Mouse (Mus musculus): ENCODE measurements around the gene Dlx1.
A peak's percentile ranks its signal among the peaks of the same experiment; 100 is the strongest.

Gene Dlx1

GRCm38 (mm10) chr2:71527323-71528013 lies 445 bp upstream of the Dlx1 start:
- DNase-seq (ENCODE audit: low read depth, low spot score), result no peak

GRCm38 (mm10) chr2:71528714-71529510 lies 999 bp downstream of the Dlx1 start:
- DNase-seq (ENCODE audit: low read depth, low spot score), result no peak

- DNase-seq (ENCODE audit: low read depth, low spot score), result peak; percentile 87
Measured at GRCm38 (mm10) chr2:71529511-71530351, 1.8 kb downstream of the Dlx1 start.

DNA sequence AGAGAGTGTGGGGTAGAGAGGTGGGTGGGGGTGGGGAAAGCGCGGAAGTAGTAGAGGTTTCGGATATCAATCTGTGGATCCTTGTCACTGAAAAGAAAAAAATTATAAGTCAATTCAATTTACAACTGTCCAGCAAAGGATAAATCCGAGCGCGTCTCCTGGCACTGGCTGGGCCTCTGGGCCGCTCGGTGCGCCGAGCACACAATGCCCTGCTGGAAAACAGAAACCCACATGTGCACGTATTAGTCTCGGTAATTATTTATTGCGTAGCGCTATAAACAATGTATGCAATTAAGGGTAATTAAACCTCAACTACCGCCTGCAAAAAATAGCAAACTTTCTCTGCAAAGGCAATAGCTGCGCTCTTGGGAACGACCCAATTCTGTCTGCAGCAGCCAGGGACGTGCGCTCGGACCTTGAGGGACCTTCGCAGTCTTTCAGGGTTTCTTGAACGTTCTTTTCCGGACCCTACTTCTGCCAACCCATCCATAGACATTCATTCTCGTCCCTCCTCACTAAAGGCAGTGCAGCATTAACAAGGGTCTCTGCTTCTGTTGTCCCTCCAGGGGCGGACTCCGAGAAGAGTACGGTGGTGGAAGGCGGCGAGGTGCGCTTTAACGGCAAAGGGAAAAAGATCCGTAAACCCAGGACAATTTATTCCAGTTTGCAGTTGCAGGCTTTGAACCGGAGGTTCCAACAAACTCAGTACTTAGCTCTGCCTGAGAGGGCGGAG lies 2.6 kb downstream of the Dlx1 start:
- DNase-seq (ENCODE audit: low read depth, low spot score), result peak; percentile 65

- DNase-seq (ENCODE audit: low read depth, low spot score), result no peak
Measured at GRCm38 (mm10) chr2:71531124-71531590, 3.2 kb downstream of the Dlx1 start.

DNA sequence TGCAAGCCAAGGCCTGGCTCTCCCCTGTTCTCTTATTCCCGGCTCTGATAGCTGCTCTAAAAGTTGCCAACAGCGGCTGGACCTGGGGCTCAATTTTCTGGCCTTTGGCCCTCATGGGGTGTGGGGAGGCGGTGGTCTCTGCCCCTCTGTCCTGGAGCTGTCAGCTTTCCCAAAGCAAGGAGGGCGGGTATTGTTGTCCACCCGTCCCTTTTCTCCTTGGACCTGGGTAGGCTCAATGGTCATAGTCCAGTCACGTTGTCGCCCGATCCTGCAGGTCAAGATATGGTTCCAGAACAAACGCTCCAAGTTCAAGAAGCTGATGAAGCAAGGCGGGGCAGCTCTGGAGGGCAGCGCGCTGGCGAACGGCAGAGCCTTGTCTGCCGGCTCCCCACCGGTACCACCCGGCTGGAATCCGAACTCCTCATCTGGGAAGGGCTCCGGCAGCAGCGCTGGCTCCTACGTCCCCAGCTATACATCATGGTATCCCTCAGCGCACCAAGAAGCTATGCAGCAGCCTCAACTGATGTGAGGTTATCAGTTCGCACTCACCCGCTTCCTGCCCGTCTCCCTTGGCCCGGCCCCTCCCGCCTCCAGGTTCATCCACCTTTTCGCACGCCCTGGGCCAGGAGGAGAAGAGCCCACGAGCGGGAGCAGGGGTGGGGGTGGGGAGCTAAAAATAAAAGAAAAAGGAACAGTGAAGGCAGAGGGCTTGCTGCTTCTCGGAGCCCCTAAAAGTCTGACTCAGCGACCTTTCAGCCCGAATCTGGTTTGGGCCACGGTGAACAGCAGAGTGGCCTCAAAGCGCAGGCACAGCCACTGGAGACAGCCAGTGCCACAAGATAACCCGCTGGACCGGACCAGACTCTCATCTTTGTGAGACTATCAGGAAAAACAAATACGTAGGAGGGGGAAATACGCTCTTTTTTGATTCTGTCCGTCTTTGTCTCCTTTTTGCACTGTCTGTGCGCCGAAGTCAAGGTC lies 4.4 kb downstream of the Dlx1 start:
- DNase-seq (ENCODE audit: low read depth, low spot score), result no peak

- DNase-seq (ENCODE audit: low read depth, low spot score), result no peak
Measured at GRCm38 (mm10) chr2:71533094-71533493, 5.2 kb downstream of the Dlx1 start.

DNA sequence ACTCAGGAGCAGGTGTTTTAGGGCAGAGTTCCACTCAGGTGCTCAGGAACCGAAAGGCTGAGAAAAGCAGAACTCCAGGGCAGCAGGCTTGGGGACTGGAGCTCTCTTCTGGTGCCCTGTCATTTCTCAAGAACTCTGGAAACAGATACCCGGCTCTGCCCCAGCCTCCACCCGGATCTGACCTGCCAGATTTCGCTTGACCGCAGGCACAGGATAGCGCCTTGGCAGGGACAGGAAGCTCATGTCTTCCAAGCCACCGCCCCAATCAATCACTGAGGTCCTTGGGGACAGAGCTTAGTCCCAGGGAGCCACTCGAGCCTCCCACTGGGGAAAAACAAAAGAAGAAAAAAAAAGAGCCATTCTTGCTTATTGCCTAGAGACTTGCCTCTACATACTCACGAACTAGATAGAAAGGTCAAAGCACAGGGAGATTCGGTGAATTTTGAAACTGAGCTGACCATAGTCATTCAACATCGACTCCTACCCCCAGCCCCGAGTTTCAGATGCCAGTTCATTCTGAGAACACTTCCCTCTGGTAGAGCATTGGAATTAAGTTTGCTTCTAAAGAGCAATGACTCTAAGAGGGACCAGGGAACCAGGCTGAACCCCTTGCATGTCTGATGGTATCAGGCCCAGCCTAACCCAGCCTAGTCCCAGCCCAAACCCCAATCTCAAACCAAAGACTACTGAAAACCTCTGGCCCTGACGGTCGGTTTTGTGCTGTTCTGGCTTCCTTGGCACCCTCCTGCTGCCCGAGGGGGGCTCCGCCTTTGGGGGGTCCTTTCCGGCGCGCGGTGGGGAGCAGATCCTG lies 6.5 kb downstream of the Dlx1 start:
- no peak for DNase-seq (ENCODE audit: low read depth, low spot score)

DNA sequence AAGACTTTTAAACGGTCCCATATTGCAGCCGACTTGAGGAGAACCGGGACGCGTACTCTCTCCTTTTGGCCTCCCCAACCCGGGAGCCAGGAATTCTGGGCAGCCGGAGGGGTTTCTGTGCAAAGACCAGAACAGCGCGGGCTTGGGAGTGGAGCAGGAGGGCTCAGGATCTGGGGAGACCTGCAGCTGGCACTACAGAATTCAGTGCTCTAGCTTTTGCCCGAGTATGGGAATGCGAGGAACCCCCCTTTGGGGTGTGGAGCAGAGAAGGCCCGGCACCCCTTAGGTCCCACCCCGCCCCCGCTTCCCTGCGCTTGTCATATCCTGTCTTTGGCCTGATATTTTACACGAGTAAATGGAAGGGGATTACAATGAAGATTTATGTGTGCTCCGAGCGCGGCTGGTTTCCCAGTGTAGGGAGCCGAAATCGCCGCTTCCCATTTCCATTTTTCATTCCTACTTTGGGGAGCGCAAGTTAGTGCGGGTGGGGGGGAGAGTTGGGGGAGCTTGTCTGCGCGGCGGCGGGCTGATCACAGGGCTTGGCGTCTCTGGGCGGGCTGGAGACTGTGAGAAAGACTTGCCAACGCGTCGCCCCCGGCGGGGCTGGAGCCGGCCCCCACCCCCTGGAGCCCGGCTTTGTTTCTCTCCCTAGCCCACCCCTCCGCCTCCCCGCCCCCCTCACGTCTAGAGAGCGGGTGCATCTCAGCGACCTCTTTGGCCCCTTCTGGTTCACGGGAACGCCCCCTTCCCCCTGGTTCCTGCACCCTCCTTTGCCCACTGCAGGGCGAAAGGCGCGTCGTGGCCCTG lies 12.9 kb downstream of the Dlx1 start:
- DNase-seq (ENCODE audit: low read depth, low spot score), result no peak

GRCm38 (mm10) chr2:71541418-71542226 lies 13.7 kb downstream of the Dlx1 start:
- DNase-seq (ENCODE audit: low read depth, low spot score), result no peak

DNA sequence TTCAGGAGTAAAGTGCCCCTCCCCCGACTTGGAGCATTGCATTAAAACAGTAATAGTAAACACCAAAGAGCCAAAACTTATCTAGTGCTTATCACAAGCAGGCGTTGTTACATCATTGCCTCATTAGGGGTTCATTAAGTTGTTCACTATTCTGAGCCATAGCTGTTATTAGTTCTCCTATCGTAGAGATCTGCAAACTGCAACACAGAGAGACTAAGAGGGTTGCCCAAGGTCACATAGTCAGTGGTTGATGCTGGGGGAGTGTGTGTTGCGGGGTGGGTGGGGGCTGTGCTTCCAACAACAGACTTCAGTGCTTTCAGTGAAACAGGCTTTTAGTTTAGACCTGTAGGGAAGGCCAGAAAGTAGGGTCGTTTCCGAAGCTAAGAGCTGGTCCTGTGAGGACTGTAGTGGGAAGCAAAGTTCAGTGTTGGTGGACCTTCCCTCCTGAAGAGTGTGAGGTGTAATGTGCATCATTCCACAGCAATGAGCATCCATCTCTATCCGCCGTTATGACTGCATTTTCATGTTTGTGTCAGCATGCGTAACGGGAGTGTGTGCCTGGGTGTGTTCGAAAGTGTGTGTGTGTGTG lies 14.4 kb downstream of the Dlx1 start:
- DNase-seq (ENCODE audit: low read depth, low spot score), result no peak

GRCm38 (mm10) chr2:71542816-71543301 lies 14.9 kb downstream of the Dlx1 start:
- DNase-seq (ENCODE audit: low read depth, low spot score), result peak; percentile 73

GRCm38 (mm10) chr2:71543531-71543930 lies 15.6 kb downstream of the Dlx1 start:
- DNase-seq (ENCODE audit: low read depth, low spot score), result no peak

GRCm38 (mm10) chr2:71543948-71544347 lies 16.0 kb downstream of the Dlx1 start:
- DNase-seq (ENCODE audit: low read depth, low spot score), result no peak

DNA sequence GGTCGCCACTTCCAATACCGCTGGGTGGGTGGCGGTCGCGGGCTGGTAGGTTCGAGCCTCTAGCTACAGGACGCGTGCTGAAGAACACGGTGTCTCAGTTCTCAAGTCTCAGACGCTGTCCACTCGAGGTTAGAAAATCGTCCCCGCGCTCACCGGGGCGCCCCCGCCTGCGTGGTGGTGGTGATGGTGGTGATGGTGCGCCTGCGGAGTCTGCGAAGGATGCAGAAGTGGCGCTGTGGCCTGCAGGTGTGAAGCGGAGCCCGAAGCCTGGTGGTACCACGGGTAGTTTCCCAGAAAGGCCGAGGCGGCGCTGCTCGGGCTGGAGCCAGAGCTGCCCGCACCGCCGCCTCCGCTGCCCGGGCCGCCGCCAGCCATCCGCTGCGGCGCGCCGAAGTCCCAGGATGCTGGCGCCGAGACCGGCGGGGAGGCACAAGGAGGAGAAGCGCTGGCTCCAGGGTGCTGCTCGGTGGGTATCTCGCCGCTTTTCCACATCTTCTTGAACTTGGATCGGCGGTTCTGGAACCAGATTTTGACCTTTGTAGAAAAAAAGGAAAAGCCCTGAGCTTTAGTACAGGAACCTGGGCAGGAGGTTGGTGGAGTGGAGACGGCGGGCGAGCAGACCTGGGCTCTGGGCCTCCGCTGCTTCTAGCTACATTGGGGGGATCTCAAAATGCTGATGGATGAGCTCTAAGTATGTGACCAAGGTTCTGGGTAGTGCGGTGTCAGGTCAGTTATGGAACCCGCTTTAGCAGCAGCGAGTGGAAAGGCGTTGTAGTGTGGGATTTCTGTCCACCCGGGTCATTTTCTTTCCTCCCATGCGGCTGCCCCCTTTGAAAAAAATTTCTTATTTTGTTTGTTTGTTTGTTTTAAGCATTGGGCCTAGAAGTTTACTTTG lies 16.7 kb downstream of the Dlx1 start:
- no peak for DNase-seq (ENCODE audit: low read depth, low spot score)

GRCm38 (mm10) chr2:71545401-71545881 lies 17.5 kb downstream of the Dlx1 start:
- DNase-seq (ENCODE audit: low read depth, low spot score), result no peak

Measured in brain, adult 2 months (tissue).